Mouse (Mus musculus): ENCODE measurements around the gene Amn.

GRCm38 (mm10) chr12:111228488-111228887 lies 42.4 kb upstream of the Amn start:
- TF ChIP-seq POLR2A (IDR thresholded peaks at IDR 0.05; ENCODE audit: borderline replicate concordance, extremely low read depth, low read depth, low read length) (no peak), CTCF (IDR thresholded peaks at IDR 0.05; ENCODE audit: insufficient read depth, low read length) (no peak)

Measured in lung, adult 2 months (tissue).